Mouse (Mus musculus) megakaryocyte progenitor cell, adult 5-6 weeks (primary cell): ENCODE measurements around the gene Sumo1. TPM values are rescaled to one million over a fixed set of nuclear protein-coding genes. Genes with fewer than 3 reads are reported as not detected.
A peak's percentile ranks its signal among the peaks of the same experiment; 100 is the strongest.

ENCODE experiments used
- ATAC-seq: replicated peaks from 2 replicates; pipeline ENCODE4 v1.8.0; 2016; ENCODE audit warnings: mild to moderate bottlenecking, moderate TSS enrichment, inconsistent platforms; ENCODE audit not compliant: poor library complexity
- total RNA-seq, 2 experiments: library from RNA; stranded (forward) in 1 of 2; stranded (reverse) in 1 of 2; fragments of 157-497, 149-512 nt in 1 of 2; fragments of 200-1000 nt in 1 of 2; gene quantifications; 2 replicates each; pipeline versions ENCODE4 v1.2.3 to v1.2.4; 2015 to 2017

Gene Sumo1
- total RNA-seq, 2 experiments from 2014 or later = 171 to 253 TPM

DNA sequence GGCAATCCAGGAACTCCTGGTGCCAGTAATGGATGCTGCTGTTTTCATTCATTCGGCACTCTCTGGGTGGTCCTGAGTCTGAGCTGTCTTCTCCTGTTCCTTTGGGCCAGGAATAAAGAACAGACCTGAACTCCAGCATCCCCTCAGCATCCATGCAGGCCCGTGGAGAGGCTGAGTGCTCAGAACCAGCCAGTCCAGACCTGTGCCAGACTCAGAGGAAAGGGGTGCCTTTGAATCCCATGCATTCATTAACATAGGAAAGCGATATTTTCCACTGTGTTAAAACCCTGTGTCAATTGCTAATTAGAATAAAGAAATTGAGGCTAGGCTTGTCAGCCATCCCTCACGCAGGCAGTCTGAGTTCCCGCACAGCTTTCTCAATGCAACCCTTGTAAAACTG, 116.9 kb downstream of the Sumo1 start:
- no peak for ATAC-seq

DNA sequence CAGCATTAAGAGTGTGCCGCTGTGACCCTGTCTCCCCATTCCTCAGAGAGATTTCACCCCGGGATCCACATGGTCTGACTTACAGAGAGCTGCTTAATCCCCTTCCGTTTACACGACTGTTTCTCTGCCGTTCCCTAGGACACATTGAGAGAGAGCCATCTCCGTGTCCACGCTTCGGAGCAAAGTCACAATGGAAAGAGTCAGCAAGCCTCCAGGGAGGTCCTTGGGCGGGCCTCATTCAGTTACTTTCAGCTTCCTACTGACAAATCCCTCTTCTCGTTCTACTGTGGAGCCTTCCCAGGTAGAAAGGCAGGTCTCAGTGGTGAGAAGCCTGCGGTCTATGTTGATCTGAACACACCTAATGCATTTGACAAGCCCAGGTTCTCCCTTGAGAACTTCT, 119.6 kb downstream of the Sumo1 start:
- ATAC-seq = no peak

DNA sequence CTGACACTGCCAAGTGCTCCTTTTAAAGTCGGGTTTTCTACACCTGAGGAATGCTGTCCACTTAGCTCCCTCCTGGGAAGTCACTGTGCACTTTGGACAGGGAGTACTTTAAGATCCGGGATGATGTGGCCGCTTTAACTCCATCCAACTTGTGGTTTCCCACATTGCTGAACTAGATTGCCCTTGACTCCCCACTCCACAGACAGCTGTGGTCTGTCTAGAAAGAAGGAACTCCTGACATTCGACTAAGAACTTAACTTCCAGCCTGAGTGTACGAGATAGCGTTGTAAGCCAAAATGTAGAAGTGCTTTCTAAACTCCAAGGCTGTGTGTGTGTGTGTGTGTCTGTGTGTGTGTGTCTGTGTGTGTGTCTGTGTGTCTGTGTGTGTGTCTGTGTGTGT, 120.4 kb downstream of the Sumo1 start:
- peak; percentile 82 for ATAC-seq

DNA sequence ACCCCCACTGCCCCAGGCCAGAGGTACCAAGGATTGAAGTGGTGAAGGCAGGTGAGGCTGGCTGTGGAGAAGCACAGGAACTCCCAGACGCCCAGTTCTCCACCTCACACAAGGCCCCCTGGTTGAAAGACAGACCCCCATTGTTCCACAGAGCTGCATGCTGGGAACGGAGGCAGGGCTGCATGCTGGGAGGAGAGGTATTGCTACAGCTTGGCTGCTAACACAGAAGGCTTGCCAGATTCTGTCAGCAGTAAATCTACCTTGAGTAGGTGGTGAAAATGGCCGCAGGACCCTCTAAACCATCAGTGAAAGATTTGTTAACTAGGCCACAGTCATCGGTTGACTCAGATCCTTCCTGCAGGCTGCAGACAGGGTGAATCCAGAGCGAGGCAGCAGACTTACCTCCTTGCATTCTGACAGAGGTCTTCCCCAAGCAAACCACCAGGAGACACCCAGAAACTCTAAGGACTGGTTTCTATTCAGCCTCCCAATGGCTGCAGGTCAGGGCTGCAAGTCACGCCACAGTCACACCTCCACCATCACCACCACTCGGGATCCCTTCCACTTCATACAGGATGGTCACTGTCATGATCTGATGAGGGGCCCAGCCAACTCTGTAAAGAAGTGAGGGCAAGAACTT, 121.5 kb downstream of the Sumo1 start:
- no peak for ATAC-seq

DNA sequence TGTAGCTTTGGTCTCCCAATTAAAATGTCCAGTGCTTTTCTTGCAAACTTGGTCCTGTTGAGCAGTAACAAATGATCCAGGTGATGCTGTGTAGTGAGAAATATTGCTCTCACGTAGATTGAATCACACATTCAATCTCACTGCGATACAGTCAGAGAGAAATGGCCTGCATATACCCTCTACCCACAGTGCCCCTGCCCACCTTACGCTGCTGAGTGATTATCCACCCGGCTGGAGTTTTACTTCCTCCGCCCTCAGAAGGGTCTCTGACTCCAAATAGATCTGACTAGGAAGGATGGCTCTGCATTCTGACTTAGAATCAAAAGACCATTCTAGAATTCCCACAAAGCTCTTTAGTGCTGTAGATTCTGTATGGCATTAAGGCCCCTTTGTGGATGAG, 122.1 kb downstream of the Sumo1 start:
- no peak for ATAC-seq

DNA sequence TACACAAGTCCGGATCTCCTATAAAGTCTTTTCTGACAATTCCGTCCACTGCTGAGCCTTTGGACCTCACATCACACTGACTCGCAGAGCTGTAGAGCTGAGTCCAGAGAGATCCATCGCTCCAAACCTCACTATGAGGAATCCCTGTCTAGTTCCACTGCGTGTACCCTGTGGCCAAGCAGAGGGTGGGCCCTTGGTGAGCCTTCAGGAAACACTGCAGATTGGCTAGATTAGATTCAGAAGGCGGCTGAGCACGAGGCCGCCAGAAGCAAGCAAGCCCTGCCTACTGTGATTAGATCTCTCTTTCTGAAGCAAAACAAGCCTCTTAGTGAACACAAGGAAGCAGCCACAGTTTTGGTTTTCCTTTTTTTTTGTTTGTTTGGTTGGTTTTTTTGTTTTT, 126.7 kb downstream of the Sumo1 start:
- ATAC-seq = peak; percentile 78

DNA sequence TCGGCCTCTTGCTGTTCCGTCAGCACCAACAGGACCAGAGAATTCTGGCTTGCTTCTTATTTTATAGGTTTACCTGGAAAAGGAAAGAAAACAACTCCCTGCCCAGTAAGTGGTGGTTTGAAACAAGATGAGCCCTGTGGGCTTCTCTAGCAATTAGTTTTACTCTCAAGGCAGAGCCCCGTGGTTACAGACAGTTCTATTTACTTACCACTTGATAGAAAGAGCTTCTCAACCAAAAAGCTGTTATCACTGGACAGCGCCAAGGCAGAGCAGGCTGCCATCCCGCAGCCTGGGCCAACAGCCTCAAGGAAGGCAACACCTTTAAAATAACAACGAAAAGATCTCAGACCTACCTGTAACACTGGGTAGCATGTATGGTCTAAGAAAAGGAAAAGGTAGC, 128.4 kb downstream of the Sumo1 start:
- 0 out of 2 replicates have a peak, but pooled peaks have one; percentile 29 for ATAC-seq

DNA sequence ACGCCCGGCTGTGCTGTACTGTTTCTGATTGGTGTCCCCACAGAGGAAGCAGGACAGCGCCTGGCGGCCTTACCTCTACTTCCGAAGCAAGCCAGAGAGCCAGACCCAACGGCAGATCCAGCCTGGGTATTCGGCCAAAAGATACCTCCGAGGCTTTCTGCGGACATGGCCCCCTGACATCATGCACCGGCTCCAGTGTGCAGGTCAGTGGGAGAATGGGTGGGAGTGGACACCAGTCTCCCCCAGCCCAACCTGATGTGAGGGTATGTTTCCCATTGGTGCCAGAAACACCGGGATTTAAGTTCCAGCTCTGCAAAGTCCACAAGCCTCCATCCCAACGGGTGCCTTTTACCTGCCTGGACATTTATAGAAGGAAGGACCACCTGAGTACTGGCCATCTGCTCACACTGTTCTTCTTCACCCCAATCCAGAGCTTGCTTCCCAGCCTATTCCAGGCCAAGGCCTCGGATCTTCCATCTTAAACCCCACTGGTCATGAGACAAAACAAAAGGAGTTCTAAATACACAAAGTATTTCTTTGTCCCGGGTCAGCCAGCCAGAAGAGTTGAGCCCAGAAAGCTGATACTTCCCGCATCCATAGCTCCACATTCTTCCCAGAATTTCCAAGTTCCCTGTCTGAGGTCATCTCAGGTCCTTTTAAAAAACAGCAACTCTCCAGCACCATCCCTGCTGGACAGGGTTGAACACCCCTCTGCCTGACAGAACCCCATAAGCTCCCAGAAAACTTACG, 129.2 kb downstream of the Sumo1 start:
- ATAC-seq = no peak

DNA sequence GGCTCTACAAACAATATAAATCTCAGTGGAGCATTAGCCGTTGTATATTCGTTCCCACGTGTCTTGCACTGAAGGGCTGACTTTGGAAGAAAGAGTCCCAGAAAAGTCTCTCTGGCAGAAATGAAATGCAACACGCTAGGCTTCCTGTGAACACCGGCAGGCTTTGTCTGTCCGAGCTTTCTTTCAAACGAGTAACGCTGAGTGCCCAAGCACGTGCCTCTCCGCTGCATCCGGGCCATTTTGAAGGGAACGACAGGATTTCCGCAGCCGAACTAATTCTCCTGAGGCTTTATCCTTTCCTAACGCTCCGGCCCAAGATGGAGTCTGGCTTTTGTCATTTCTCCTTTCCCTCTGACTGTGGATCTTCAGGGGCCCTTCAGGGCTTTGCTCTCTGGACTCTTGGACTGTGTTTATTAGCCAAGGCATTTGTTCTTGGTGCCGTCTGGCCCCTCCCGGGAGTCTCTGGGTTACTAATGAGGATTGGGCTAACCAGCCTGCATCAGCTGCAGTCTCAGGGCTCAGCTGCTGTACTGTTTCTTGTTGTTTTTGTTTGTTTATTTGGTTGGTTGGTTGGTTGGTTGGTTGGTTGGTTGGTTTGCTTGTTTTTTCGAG, 130.0 kb downstream of the Sumo1 start:
- no peak for ATAC-seq

DNA sequence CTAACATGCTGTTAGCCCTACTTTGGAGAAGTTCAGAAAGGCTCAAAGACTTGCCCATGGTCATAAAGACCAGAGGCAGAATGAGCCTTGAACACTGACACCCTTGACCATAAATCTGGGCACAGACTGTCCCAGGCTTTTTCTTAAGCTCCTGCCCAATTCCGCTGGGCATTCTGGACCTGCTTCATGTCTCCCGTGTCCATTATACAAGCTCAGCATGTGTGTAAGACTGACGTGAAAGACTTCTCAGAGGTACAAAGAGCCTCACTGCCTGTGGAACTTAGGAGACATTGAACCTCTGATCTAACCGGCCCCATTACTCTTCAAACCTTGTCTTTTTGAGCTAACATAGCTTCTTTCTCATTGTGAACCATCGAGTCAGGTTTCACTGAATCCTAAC, 132.3 kb downstream of the Sumo1 start:
- ATAC-seq = no peak

Other genes with a start within 250 kb of the Sumo1 start
- 6.7 and 7.5 TPM in 2 replicates for gene Fzd7, start 188.4 kb downstream of the Sumo1 start, total RNA-seq (2015)
- 4.2 and 7.0 TPM in 2 replicates for gene Fzd7, start 188.4 kb downstream of the Sumo1 start, total RNA-seq (2017)
- 0.30 TPM in 1 of 2 replicates, not detected in the other for gene Gm973, start 154.6 kb downstream of the Sumo1 start, total RNA-seq (2015)
- gene Gm973, start 154.6 kb downstream of the Sumo1 start, total RNA-seq (2017) = 0.20 TPM in 1 of 2 replicates, not detected in the other
- gene Nop58, start 14.1 kb upstream of the Sumo1 start, total RNA-seq (2015) = 199 and 204 TPM in 2 replicates
- gene Nop58, start 14.1 kb upstream of the Sumo1 start, total RNA-seq (2017) = 1,181 and 1,773 TPM in 2 replicates
- 12.5 and 13.5 TPM in 2 replicates for gene Bmpr2, start 92.6 kb upstream of the Sumo1 start, total RNA-seq (2015)
- 6.0 and 6.5 TPM in 2 replicates for gene Bmpr2, start 92.6 kb upstream of the Sumo1 start, total RNA-seq (2017)
- gene Fam117b, start 242.2 kb upstream of the Sumo1 start, total RNA-seq (2015) = 23.7 and 24.5 TPM in 2 replicates
- 21.2 and 24.4 TPM in 2 replicates for gene Fam117b, start 242.2 kb upstream of the Sumo1 start, total RNA-seq (2017)